Mouse (Mus musculus) embryonic facial prominence, embryonic 11.5 days (tissue): ENCODE measurements around the gene Cacna2d4. TPM values are rescaled to one million over a fixed set of nuclear protein-coding genes. Genes with fewer than 3 reads are reported as not detected.
"Not testable (repeated sequence)": the region's sequence is repeated elsewhere in the genome, so short reads cannot be mapped to it uniquely, and the experiment has no call there.

ENCODE experiments used
- ATAC-seq: fragments of 200-750 bp; cut with Nextera tagmentation; replicated peaks from 2 replicates; pipeline ENCODE4 v1.8.0; 2017; ENCODE audit warnings: low read depth; ENCODE audit not compliant: insufficient number of reproducible peaks, low FRiP score, low TSS enrichment
- DNase-seq: peaks from one replicate; pipeline ENCODE4 v3.0.0-alpha.2; 2015; ENCODE audit warnings: low spot score
- H3K27ac ChIP-seq: fragments of 300-500 bp; sonication (generic); replicated peaks from 2 replicates; pipeline ENCODE4 v1.5.1; 2014; ENCODE audit warnings: mild to moderate bottlenecking, low read depth, low read length, control low read depth
- H3K27me3 ChIP-seq: fragments of 300-500 bp; sonication (generic); 2 replicates; pipeline ENCODE4 v1.6.1; 2014; ENCODE audit warnings: mild to moderate bottlenecking, low read length, moderate library complexity, mixed read lengths; ENCODE audit not compliant: control insufficient read depth, insufficient read depth
- H3K36me3 ChIP-seq: fragments of 300-500 bp; sonication (generic); replicated peaks from 2 replicates; pipeline ENCODE4 v1.6.1; 2014; ENCODE audit warnings: low read depth, mild to moderate bottlenecking, low read length, moderate library complexity, mixed read lengths; ENCODE audit not compliant: control insufficient read depth, insufficient read depth
- H3K4me1 ChIP-seq: fragments of 300-500 bp; sonication (generic); 2 replicates; pipeline ENCODE4 v1.6.1; 2014; ENCODE audit warnings: low read length, mixed read lengths; ENCODE audit not compliant: control insufficient read depth, insufficient read depth
- H3K4me2 ChIP-seq: fragments of 300-500 bp; sonication (generic); 2 replicates; pipeline ENCODE4 v1.6.1; 2014; ENCODE audit warnings: low read depth, mild to moderate bottlenecking, control low read depth, low read length, moderate library complexity
- H3K4me3 ChIP-seq: fragments of 300-500 bp; sonication (generic); 2 replicates; pipeline ENCODE4 v1.5.1; 2014; ENCODE audit warnings: low read depth, low read length, control low read depth
- H3K9ac ChIP-seq: fragments of 300-500 bp; sonication (generic); replicated peaks from 2 replicates; pipeline ENCODE4 v1.6.1; 2014; ENCODE audit warnings: mild to moderate bottlenecking, control low read depth, low read length
- H3K9me3 ChIP-seq: fragments of 300-500 bp; sonication (generic); replicated peaks from 2 replicates; pipeline ENCODE4 v1.6.1; 2016; ENCODE audit warnings: mild to moderate bottlenecking, low read length, inconsistent platforms, mixed read lengths; ENCODE audit not compliant: control insufficient read depth
- WGBS: fragments of 180-500 bp; shearing (Covaris S2); extraction: QIAGEN DNeasy Blood & Tissue Kit; methylation state at CpG from one replicate; pipeline ENCODE4 v1.1.7; 2014; 5-methylcytosine and 5-hydroxymethylcytosine counted together
- polyA plus RNA-seq: library from polyadenylated mRNA; unstranded; fragments of >200 nt; fragmentation: Nextera tagmentation; extraction: Ambion mirVana; gene quantifications from 2 replicates; pipeline ENCODE4 v1.2.1, GENCODE M21; 2014

Gene Cacna2d4
- polyA plus RNA-seq, 1 experiment from 2014 or later = not detected

- not testable (repeated sequence) for H3K36me3 ChIP-seq, H3K4me3 ChIP-seq
- 91% methylated on average over 6 of the region's 6 CpGs for WGBS
Observed at GRCm38 (mm10) chr6:119360250-119360649, 123.9 kb downstream of the Cacna2d4 start.

DNA sequence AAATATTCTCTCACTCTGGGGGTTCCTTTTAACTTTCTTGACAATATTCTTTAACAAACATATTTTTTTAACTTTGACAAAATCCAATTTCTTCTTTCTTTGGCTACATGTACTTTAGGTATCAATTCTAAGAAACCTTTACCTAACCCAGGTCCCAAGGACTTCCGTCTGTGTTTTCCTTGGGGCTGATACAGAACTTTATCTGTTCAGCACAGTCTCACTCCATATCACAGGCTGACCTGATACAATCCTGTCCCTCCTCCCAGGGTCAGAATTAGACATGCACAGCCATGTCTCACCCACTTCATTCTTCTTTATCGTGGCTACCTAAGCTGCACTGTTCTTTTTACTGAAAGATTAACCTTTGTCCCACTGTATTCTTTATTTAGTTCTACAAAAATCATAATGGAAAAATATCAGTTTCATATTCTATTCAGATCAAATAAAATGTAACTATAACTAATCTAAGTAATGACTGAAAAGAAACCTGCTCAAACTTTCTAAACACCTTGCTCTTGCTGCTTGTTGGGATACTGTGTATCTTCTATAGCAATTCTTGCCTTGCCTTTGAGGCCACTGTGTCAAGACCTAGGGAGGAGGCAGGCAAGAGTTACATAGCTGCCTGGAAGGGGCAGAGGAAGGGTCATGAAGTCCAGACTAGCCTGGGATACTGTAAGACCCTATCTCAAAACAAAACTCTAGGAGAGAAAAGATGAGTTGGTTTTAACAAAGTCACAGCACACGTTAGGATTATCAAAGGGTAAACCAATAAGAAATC, 124.8 kb downstream of the Cacna2d4 start:
- ATAC-seq = no peak
- no peak overlapping the region for H3K27ac ChIP-seq
- 85% methylated on average over 3 of the region's 3 CpGs for WGBS
- no peak overlapping the region for H3K9ac ChIP-seq
- no peak overlapping the region for H3K4me3 ChIP-seq
- no peaks in the 10 kb centered on the region for H3K4me1 ChIP-seq
- no peak overlapping the region for H3K4me2 ChIP-seq
- no peaks in the 10 kb centered on the region for H3K36me3 ChIP-seq
- H3K9me3 ChIP-seq = no peaks in the 10 kb centered on the region
- DNase-seq = no peak
- no peaks in the 10 kb centered on the region for H3K27me3 ChIP-seq

More at GRCm38 (mm10) chr6:119360250-119360649, 123.9 kb downstream of the Cacna2d4 start:
- H3K9me3 ChIP-seq, H3K27me3 ChIP-seq, H3K4me1 ChIP-seq, H3K9ac ChIP-seq, DNase-seq, H3K4me2 ChIP-seq, H3K27ac ChIP-seq, ATAC-seq: not testable (repeated sequence)

GRCm38 (mm10) chr6:119363593-119363992, 127.3 kb downstream of the Cacna2d4 start:
- Histone ChIP-seq H3K9me3 (no peaks in the 10 kb centered on the region), H3K27ac (no peak overlapping the region), H3K9ac (no peak overlapping the region), H3K27me3 (no peaks in the 10 kb centered on the region), H3K4me3 (no peak overlapping the region), H3K4me2 (no peak overlapping the region), H3K4me1 (no peaks in the 10 kb centered on the region), H3K36me3 (peaks cover 2% of the 10 kb centered on the region; the same call in 1 of the 2 replicates)
- WGBS = 93% methylated on average over 5 of the region's 5 CpGs
- ATAC-seq (no peak), DNase-seq (no peak)

DNA sequence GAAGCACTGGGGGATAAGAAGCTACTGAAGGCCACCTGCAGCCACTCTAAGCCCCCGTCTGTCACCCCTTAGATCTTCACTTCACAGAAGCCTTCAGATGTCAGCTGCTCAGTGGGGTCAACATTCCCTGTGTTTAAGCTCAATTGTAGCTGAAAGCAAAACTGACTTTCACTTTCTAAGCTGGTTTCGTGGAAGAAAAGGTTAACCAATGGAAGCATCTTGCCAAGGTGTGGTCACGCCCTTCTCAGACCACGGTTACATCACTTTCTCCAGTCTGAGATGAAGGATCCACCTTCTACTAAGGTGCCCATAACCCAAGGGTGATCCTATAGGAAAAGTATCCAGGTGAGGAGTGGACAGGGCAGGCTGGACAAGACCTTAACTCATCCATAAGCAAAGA, 130.5 kb downstream of the Cacna2d4 start:
- H3K27ac ChIP-seq, H3K4me2 ChIP-seq, H3K4me1 ChIP-seq, H3K36me3 ChIP-seq, H3K4me3 ChIP-seq, DNase-seq, ATAC-seq, H3K27me3 ChIP-seq, H3K9me3 ChIP-seq, H3K9ac ChIP-seq: not testable (repeated sequence)
- WGBS = 78% methylated on average over 2 of the region's 4 CpGs

DNA sequence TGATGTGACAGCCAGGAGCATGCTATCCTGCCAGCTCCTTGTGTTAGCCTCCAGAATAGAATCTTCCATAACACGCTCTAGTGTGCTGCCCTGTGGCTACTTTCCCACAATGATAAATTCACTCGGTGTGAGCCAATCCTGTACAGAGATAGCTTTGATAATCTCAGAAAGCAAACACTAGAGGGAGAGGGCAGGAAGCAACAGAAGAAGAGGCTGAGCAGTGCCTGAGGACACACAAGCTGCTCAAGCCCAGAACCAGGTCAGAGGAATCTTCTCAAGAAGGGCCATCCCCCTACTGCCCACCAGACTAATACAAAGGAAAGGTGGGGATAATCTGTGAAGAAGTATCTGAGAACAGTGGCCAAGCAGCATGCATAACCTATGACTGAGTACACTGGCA, 131.1 kb downstream of the Cacna2d4 start:
- Histone ChIP-seq H3K9me3 (no peaks in the 10 kb centered on the region), H3K27ac (no peak overlapping the region), H3K4me1 (no peaks in the 10 kb centered on the region), H3K9ac (no peak overlapping the region), H3K36me3 (peaks cover 2% of the 10 kb centered on the region; the same call in 1 of the 2 replicates), H3K4me3 (no peak overlapping the region), H3K4me2 (no peak overlapping the region), H3K27me3 (no peaks in the 10 kb centered on the region)
- no peak for DNase-seq
- no peak for ATAC-seq
- WGBS = 91% methylated on average over 2 of the region's 2 CpGs

GRCm38 (mm10) chr6:119371624-119372023, 135.3 kb downstream of the Cacna2d4 start:
- Histone ChIP-seq H3K27me3 (no peaks in the 10 kb centered on the region), H3K9me3 (no peaks in the 10 kb centered on the region), H3K4me3 (no peak overlapping the region), H3K36me3 (peaks cover 2% of the 10 kb centered on the region; the same call in 1 of the 2 replicates), H3K4me1 (no peaks in the 10 kb centered on the region), H3K9ac (no peak overlapping the region), H3K4me2 (no peak overlapping the region), H3K27ac (no peak overlapping the region)
- ATAC-seq = no peak
- DNase-seq = no peak

- no peaks in the 10 kb centered on the region for H3K27me3 ChIP-seq
- no peak overlapping the region for H3K9ac ChIP-seq
- no peak overlapping the region for H3K27ac ChIP-seq
- H3K36me3 ChIP-seq = peaks cover 2% of the 10 kb centered on the region; the same call in 1 of the 2 replicates
- H3K9me3 ChIP-seq = no peaks in the 10 kb centered on the region
- H3K4me1 ChIP-seq = no peaks in the 10 kb centered on the region
- 87% methylated on average over 5 of the region's 5 CpGs for WGBS
- DNase-seq (no peak), ATAC-seq (no peak)
- no peak overlapping the region for H3K4me3 ChIP-seq
- no peak overlapping the region for H3K4me2 ChIP-seq
Observed at GRCm38 (mm10) chr6:119372237-119372636, 135.9 kb downstream of the Cacna2d4 start.

GRCm38 (mm10) chr6:119373000-119373705, 136.8 kb downstream of the Cacna2d4 start:
- Histone ChIP-seq H3K27me3 (no peaks in the 10 kb centered on the region), H3K4me3 (no peak overlapping the region), H3K4me2 (no peak overlapping the region), H3K9ac (no peak overlapping the region), H3K9me3 (no peaks in the 10 kb centered on the region), H3K4me1 (no peaks in the 10 kb centered on the region), H3K36me3 (no peaks in the 10 kb centered on the region), H3K27ac (no peak overlapping the region)
- no peak for DNase-seq
- ATAC-seq = no peak
